Mouse (Mus musculus): ENCODE results near the gene Creb3.
"Not testable (repeated sequence)": the region's sequence is repeated elsewhere in the genome, so short reads cannot be mapped to it uniquely, and the experiment has no call there.

Creb3 gene

GRCm38 (mm10) chr4:43561997-43562768, at the start of gene Creb3, which contains the start of gene Tln1:
Gene Creb3, plus strand, starts transcription at chr4:43562332.
Gene Tln1, minus strand, starts transcription at chr4:43562691.
- peak; percentile 94 for DNase-seq (ENCODE audit: low read depth)

GRCm38 (mm10) chr4:43512653-43513052, 49.5 kb upstream of the Creb3 start:
- no peak for DNase-seq (ENCODE audit: low read depth)

- no peak for DNase-seq (ENCODE audit: low read depth)
These were observed 48.8 kb upstream of the Creb3 start for GRCm38 (mm10) chr4:43513300-43513699.

GRCm38 (mm10) chr4:43513791-43514190, 48.3 kb upstream of the Creb3 start:
- DNase-seq (ENCODE audit: low read depth): no peak

- DNase-seq (ENCODE audit: low read depth): no peak
These were observed 46.1 kb upstream of the Creb3 start for GRCm38 (mm10) chr4:43515764-43516708.

- DNase-seq (ENCODE audit: low read depth): no peak
These were observed 42.6 kb upstream of the Creb3 start for GRCm38 (mm10) chr4:43519551-43519950.

GRCm38 (mm10) chr4:43519956-43520355, 42.2 kb upstream of the Creb3 start:
- no peak for DNase-seq (ENCODE audit: low read depth)

GRCm38 (mm10) chr4:43527880-43528279, 34.3 kb upstream of the Creb3 start:
- no peak for DNase-seq (ENCODE audit: low read depth)

GRCm38 (mm10) chr4:43528487-43528886, 33.6 kb upstream of the Creb3 start:
- no peak for DNase-seq (ENCODE audit: low read depth)

GRCm38 (mm10) chr4:43530081-43530501, 32.0 kb upstream of the Creb3 start:
- DNase-seq (ENCODE audit: low read depth): no peak

- no peak for DNase-seq (ENCODE audit: low read depth)
These were observed 31.6 kb upstream of the Creb3 start for GRCm38 (mm10) chr4:43530581-43530980.

GRCm38 (mm10) chr4:43533270-43533669, 28.9 kb upstream of the Creb3 start:
- no peak for DNase-seq (ENCODE audit: low read depth)

- DNase-seq (ENCODE audit: low read depth): no peak
These were observed 26.5 kb upstream of the Creb3 start for GRCm38 (mm10) chr4:43535628-43536027.

GRCm38 (mm10) chr4:43536031-43536430, 26.1 kb upstream of the Creb3 start:
- DNase-seq (ENCODE audit: low read depth): no peak

GRCm38 (mm10) chr4:43542044-43542443, 20.1 kb upstream of the Creb3 start:
- no peak for DNase-seq (ENCODE audit: low read depth)

GRCm38 (mm10) chr4:43546375-43547047, 15.6 kb upstream of the Creb3 start:
- DNase-seq (ENCODE audit: low read depth): no peak

GRCm38 (mm10) chr4:43547160-43547559, 15.0 kb upstream of the Creb3 start:
- DNase-seq (ENCODE audit: low read depth): no peak

- no peak for DNase-seq (ENCODE audit: low read depth)
These were observed 13.1 kb upstream of the Creb3 start for GRCm38 (mm10) chr4:43549055-43549454.

GRCm38 (mm10) chr4:43551854-43552253, 10.3 kb upstream of the Creb3 start:
- not testable (repeated sequence) for DNase-seq (ENCODE audit: low read depth)

GRCm38 (mm10) chr4:43552437-43552836, 9.7 kb upstream of the Creb3 start:
- DNase-seq (ENCODE audit: low read depth): no peak

GRCm38 (mm10) chr4:43553891-43554290, 8.2 kb upstream of the Creb3 start:
- DNase-seq (ENCODE audit: low read depth): no peak

GRCm38 (mm10) chr4:43555926-43556325, 6.2 kb upstream of the Creb3 start:
- no peak for DNase-seq (ENCODE audit: low read depth)
